Mouse (Mus musculus) heart, postnatal 14 days (tissue): ENCODE results near the gene Cidec. TPM values are rescaled to one million over a fixed set of nuclear protein-coding genes. Genes with fewer than 3 reads are reported as not detected.
A peak's percentile ranks its signal among the peaks of the same experiment; 100 is the strongest.

ENCODE experiments used
- DNase-seq, 2 experiments: peaks; one replicate each; pipeline ENCODE4 v3.0.0; 2021 to 2022
- intact Hi-C: fragments of 180-260 bp; cut with DNase I; formaldehyde crosslinking; loops from one replicate; pipeline ENCODE4 v1.15.1; 2025
- total RNA-seq, 2 experiments: library from RNA; stranded (reverse); gene quantifications; 2 replicates each; pipeline ENCODE4 v1.2.3; 2021

Cidec gene
- total RNA-seq, 2 experiments from 2014 or later: 4.4 to 17.1 TPM

DNA sequence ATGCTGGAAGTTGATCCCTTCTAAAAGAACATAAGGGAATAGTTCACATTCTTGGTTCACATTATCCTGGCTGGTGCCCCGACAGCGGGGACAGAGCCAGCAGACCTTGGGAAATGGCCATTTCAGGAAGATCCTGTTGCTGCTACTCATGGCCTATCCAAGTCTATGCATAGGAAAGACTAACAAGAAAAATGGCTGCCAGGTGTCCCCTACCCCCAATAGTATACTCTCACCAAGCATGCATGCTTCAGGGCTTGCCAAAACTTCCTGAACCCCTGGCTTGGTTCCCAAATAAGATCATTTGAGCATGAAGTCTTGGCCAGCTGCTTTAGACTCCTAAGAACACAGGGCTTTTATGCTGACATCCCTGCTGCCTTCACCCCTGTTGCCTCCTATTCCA is 16.3 kb upstream of the Cidec start:
- DNase-seq: no peak
- intact Hi-C loops: no loop called here

GRCm38 (mm10) chr6:113447639-113448038 is 12.1 kb upstream of the Cidec start:
- no peak for DNase-seq
- intact Hi-C loops: no loop called here

DNA sequence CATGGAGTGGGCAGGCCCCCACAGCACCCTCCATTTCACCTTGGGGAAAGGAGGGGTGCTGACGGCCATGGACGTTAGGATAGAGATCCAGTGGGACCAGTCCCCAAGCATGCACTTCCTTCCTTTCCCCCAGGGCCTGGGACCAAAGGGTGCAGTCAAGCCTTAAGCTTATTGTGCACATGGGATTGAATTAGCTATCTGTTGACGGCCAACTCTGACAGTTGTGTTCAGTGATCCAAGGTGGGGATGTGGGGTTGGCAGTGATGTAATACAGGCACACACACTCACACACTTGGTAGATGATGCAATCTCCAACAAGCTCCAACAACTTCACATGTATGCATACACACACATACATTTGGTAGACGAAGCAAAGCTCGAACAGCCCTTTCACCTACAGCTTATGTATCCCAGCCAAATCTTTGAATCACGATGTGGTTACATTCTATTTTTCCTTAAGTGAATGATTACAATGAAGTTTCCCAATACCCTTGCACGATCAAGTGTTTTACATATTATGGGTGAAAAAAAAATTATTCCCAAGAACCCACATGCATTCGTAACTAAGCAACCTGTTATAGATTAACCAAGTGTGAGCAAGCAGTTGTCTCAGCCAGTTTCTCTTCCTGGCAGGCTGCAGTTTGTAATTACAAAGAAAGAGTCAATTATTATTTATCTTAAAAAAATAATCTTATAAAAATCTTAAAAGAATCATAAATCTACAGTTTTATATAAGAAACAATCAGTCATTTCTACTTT is 8.8 kb upstream of the Cidec start:
- intact Hi-C loops: no loop called here
- no peak for DNase-seq

DNA sequence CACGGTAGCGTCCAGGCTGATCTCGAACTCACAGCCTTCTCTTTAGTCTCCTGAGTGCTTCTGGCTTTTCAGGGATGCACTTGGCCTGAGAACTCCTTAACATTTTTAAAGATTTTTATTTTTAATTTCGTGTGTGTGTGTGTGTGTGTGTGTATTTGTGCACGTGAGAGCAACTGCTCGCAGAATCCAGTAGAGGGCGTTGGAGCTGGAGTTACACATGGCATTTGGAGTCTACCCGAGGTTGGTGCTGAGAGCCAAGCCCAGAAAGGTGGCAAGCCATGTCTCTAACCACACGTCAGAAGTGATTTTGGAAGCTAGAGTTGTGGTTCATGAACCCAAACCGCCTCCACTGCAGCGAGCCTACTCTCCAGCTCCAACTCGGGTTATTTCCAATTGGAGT is 7.5 kb upstream of the Cidec start:
- intact Hi-C loops: loop anchor here (2.0 kb wide), 1 partner anchor 24 kb away; no protein-coding TSS in a partner anchor
- no peak for DNase-seq

DNA sequence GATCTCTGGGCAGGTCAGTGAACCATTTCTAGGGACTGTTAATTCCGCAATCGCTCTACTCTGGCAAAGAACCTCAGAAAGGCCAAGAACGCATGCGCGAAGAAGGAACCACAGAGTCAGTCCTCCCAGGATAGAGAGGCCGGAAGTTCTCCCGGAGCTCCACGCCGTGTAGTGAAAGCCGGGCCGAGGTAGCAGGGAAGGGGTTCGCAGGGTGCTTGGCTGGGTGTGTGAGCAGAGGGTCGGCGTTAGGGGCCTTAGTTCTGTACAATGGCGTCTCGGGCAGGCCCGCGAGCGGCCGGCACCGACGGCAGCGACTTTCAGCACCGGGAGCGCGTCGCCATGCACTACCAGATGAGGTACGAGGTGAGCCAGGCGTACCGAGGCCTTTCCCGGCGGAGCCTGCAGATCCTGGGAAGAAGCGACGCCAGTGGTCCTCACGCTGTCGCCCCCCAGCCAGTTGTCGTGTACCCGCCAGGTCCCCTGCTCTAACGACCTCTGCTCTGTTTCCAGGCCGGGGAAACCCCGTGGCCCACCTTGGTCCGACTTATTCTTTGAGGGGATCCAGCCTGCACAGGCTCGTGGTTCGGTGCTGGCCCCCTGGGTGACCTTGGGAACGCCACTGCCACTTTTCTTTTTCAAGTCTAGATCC is 7.0 kb upstream of the Cidec start, which contains the start of gene Jagn1:
Jagn1 (plus strand) TSS at position 128 of the 649 bp plus-strand sequence.
- intact Hi-C loops: loop anchor here (2.0 kb wide), 1 partner anchor 24 kb away; no protein-coding TSS in a partner anchor
- DNase-seq: peak; percentile 92 to 93

DNA sequence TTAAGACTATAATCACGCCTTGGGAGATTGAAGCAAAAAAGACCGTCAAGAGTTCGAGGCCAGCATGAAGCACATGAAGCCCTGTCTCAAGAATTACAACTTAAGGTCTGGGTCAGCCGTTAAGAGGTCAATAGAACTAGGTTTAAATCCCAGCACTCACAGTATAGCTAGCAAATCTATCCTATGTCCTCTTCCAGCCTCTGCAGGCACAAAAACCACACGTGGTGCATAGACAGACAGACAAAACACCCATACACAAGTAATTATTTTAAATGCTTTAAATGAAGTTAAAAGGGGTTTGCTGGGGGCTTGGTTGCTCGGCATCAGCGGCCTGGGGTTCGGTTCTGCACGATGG is 6.5 kb upstream of the Cidec start:
- no peak for DNase-seq
- intact Hi-C loops: loop anchor here (2.0 kb wide), 1 partner anchor 25 kb away; no protein-coding TSS in a partner anchor

DNA sequence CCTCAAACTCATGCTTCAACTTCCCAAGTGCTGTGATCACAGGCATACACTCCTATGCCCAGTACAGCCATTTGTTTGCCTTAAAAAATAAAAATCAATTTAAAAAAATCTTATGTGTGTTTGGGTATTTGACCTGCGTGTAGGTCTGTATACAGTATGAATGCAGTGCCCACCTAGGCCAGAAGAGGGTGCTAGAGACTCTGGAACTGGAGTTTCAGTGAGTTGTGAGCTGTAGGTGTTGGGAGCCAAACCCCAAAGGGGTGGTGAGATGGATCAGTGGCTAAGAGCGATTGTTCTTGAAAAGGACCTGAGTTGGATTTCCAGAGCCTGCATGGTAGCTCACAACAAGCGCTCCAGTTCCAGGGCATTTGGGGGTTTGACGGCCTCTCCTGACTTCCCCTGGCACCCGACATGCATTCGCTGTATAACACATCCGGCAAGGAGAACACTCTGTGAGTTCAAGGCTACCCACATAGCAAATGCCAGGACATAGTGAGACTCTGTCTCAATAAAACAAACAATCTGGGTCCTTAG is 5.7 kb upstream of the Cidec start:
- intact Hi-C loops: no loop called here
- DNase-seq: peak; percentile 66 to 78

GRCm38 (mm10) chr6:113440686-113441085 is 5.1 kb upstream of the Cidec start:
- DNase-seq: no peak
- intact Hi-C loops: no loop called here

DNA sequence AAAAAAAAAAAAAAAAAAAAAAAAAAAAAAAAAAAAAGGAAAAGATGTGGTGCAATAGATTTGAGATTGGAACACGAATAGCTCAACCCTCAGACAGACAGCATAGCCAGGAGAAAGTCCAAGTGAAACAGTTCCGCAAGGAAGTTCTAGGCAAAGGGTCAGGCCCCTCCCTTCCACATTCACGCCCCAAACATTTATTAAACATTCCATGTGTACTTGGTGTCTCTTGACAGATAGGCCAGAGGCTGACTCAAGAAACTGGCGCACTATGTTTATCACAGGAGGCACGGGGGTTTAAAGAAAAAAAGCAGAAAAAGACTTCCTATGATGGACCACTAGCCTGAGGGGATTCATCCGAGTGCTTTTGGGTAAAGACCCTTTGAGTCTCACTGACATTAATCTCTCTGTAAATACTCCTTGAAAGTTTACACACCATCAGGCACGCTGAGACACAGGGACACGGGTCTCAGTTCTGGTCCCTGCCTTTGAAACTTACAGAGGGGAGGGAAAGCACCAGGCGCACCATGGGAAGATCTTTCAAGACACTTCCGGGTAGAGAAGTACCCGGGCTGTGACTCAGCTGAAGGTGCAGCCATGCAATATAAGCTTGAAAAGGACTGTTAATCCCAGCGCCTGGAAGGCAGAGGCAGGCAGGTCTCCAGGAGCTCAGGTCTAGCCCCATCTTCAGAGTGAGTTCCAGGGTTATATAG is 3.3 kb upstream of the Cidec start:
- intact Hi-C loops: no loop called here
- no peak for DNase-seq

DNA sequence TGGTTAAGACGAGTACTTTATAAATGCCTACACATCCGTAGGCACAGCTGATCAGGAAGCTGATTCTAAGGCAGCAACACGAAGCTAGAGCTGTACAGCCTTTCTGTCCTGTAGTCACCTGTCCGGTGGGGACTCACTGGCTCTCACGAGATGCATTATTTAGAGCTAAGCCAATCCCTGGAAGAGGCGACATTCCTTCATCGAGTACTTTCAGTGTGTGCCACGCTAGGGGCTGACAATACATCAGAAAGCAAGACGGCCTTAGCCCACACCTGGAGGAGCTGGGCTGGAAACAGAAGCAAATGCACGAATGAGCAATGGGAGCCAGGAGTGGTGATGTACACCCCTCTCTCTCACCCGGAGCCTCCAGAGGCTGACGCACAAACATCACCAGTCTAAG is 1.6 kb upstream of the Cidec start:
- intact Hi-C loops: no loop called here
- DNase-seq: no peak

- no peak for DNase-seq
- intact Hi-C loops: no loop called here
These were observed 869 bp downstream of the Cidec start for GRCm38 (mm10) chr6:113434691-113435090.

- intact Hi-C loops: no loop called here
- DNase-seq: no peak
These were observed 1.9 kb downstream of the Cidec start for GRCm38 (mm10) chr6:113433661-113434060.

DNA sequence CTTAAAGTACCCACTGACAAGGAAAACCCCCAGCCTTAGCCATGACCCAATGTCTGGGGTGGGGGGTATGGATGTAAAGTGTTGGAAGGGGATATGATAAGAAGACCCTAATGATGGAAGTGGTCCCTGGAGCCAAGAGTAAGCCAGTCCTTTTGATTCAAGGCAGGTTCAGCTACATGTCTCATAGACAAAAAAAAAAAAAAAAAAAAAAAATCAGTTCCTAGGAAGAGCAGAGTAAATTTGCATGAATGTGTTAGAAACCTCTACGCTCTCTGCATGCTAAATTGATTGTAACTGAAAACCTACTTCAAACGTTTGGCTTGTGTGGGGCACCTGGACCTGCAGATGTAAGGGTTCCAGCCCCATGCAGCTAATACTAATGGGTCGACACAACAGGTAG is 3.8 kb downstream of the Cidec start:
- no peak for DNase-seq
- intact Hi-C loops: no loop called here

GRCm38 (mm10) chr6:113430846-113431245 is 4.7 kb downstream of the Cidec start:
- no peak for DNase-seq
- intact Hi-C loops: no loop called here

- DNase-seq: no peak
- intact Hi-C loops: no loop called here
These were observed 5.6 kb downstream of the Cidec start for GRCm38 (mm10) chr6:113429965-113430364.

DNA sequence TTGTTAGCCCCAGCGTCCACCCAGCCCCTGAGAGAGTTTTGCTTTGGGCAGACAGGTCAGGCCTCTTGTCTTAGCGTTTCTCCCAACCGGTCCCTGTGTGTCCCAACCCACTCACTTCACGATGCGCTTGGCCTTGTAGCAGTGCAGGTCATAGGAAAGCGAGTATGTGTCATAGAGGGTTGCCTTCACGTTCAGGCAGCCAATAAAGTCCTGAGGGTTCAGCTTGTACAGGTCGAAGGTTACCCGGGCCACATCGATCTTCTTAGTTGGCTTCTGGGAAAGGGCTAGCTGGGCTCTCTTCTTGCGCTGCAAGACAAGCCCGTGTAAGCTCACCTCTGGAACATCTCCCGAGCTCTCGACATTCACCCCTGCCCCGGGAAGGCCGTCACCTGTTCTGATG is 7.6 kb downstream of the Cidec start:
- intact Hi-C loops: no loop called here
- no peak for DNase-seq

GRCm38 (mm10) chr6:113427397-113427796 is 8.2 kb downstream of the Cidec start:
- peak in 1 of 2 experiments; percentile 56 for DNase-seq
- intact Hi-C loops: no loop called here

DNA sequence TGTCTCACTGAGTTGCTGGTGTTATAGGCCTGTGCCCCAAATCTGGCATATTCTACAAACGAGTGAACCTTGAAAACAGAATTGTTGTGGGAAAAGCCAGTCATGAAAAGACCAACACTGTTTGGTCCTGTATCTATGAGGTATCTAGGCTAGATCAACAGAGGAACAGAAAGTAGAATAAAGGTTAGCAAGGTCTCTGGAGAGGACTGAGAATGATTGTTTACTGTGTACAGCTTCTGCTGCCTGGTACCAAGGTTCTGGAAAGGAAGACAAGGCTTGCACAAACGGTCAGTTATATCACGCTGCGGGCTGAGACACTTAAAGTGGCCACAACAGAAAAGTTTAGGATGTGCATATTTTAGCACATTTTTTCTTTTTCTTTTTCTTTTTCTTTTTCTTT is 8.9 kb downstream of the Cidec start:
- intact Hi-C loops: no loop called here
- no peak for DNase-seq

GRCm38 (mm10) chr6:113424187-113424586 is 11.4 kb downstream of the Cidec start:
- intact Hi-C loops: no loop called here
- DNase-seq: no peak

DNA sequence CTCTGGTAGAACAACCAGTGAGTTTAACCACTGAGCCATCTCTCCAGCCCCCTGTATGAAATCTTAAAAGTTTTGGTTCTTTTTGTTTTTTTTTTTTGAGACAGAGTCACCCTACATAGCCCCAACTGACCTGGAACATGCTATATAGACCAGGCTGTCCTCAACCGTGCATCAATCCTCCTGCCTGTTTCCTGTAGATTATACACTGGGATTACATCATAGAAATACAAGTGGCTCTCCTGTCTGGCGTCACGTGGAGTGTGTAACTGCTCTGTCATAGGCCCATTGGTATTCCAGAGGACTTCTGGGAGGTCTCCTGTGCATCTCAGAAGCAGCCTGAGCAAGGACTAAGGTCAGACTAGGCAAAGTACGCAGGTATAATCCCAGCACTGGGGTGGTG is 12.6 kb downstream of the Cidec start:
- intact Hi-C loops: no loop called here
- no peak for DNase-seq

- DNase-seq: peak; percentile 100
- intact Hi-C loops: no loop called here
These were observed 16.4 kb downstream of the Cidec start, which contains the start of gene Rpusd3 for GRCm38 (mm10) chr6:113419199-113419587. Rpusd3 (minus strand) TSS chr6:113419340.
